Mouse (Mus musculus) spleen, adult 2 months (tissue): ENCODE measurements around the gene Echs1. TPM values are rescaled to one million over a fixed set of nuclear protein-coding genes. Genes with fewer than 3 reads are reported as not detected.

Source experiments
- DNase-seq, 2 experiments: peaks; one replicate each; pipeline versions ENCODE4 v3.0.0 to v3.0.0-alpha.2; 2012 to 2021; ENCODE audit warnings: low spot score in 2 of 2, low read depth in 1 of 2
- H3K27ac ChIP-seq: fragments of 200-500 bp; 2 replicates; pipeline ENCODE4 v1.5.1; 2012; ENCODE audit warnings: low read length, inconsistent platforms; ENCODE audit not compliant: insufficient read depth
- H3K27me3 ChIP-seq: fragments of 200-500 bp; 2 replicates; pipeline ENCODE4 v1.6.1; 2012; ENCODE audit warnings: mild to moderate bottlenecking, moderate library complexity, low read length, inconsistent platforms; ENCODE audit not compliant: control insufficient read depth, insufficient read depth
- H3K36me3 ChIP-seq: fragments of 200-500 bp; 2 replicates; pipeline ENCODE4 v1.6.1; 2012; ENCODE audit warnings: mild to moderate bottlenecking, low read length, inconsistent platforms; ENCODE audit not compliant: control insufficient read depth, insufficient read depth
- H3K4me1 ChIP-seq: fragments of 200-500 bp; 2 replicates; pipeline ENCODE4 v1.6.1; 2011; ENCODE audit warnings: inconsistent platforms; ENCODE audit not compliant: control insufficient read depth, insufficient read depth, insufficient read length
- H3K4me3 ChIP-seq: fragments of 200-500 bp; 2 replicates; pipeline ENCODE4 v1.5.1; 2011; ENCODE audit warnings: mild to moderate bottlenecking, inconsistent platforms; ENCODE audit not compliant: insufficient read depth, insufficient read length; ENCODE audit errors: extremely low read depth
- CTCF ChIP-seq: fragments of 200-500 bp; IDR thresholded peaks from 2 replicates; pipeline ENCODE4 v1.5.1; 2011; ENCODE audit warnings: mild to moderate bottlenecking, inconsistent platforms; ENCODE audit not compliant: insufficient read depth, insufficient read length, insufficient replicate concordance; ENCODE audit errors: extremely low read depth
- POLR2A ChIP-seq: fragments of 200-500 bp; IDR thresholded peaks from 2 replicates; pipeline ENCODE4 v1.6.1; 2011; ENCODE audit warnings: low read depth, low read length, inconsistent platforms
- WGBS: fragments of 180-500 bp; shearing (Covaris S2); methylation state at CpG from one replicate; pipeline ENCODE4 v1.1.7; 2018; 5-methylcytosine and 5-hydroxymethylcytosine counted together
- polyA plus RNA-seq: library from polyadenylated mRNA; depleted of rRNA; stranded (reverse); fragments of >200 nt; gene quantifications from 2 replicates; pipeline ENCODE4 v1.2.3, GENCODE M21; 2012; rRNA removed

The Echs1 gene
- 24.5 and 29.5 TPM in 2 replicates for polyA plus RNA-seq

DNA sequence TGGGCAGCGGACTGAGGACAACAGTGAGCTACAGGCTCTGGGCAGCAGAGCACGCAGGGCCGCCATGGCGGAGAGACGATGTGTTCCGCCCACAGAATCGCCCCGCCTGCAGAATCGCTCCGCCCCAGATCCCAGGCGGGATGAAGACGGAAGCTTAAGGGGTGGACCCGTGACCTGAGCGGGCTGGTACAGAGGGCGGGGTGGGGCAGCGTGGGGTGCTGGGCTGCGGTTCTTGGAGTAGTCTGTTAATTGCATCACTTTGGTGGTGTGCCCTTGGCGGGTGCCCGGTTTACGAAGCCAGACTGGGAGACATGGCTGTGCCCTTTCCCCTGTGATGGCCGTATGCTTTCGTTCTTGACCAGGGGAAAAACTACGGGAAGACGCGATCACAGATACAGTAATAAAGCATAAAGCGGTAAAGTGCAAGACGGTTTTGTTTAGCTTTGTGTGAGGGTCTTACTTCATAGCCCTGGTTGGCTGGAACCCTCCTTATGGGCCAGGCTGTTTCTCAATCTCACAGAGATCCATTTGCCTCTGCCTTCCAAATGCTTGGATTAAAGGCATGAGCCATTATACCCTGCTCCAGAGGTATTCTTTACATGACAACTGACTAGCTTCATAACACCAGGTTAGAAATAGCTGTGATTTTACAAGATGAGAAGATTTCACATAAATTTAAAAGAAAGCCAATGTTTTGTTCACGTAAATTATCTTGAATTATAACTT lies at the start of gene Echs1:
Echs1 (minus strand) TSS at position 148 of the 726 bp plus-strand sequence.
- Histone ChIP-seq H3K4me1 (peaks cover 8% of the 10 kb centered on the region; the same call in 1 of the 2 replicates), H3K27ac (peak within 1 kb of the TSS; percentile 61), H3K36me3 (peaks cover 6% of the 10 kb centered on the region; the same call in 1 of the 2 replicates), H3K27me3 (no peaks in the 10 kb centered on the region), H3K4me3 (peak within 1 kb of the TSS; percentile 80)
- peak; percentile 75 to 88 for DNase-seq
- WGBS: 3% methylated on average over 28 of the region's 28 CpGs
- TF ChIP-seq POLR2A (peak; percentile 64; the same call in 1 of the 2 replicates), CTCF (no peak)

DNA sequence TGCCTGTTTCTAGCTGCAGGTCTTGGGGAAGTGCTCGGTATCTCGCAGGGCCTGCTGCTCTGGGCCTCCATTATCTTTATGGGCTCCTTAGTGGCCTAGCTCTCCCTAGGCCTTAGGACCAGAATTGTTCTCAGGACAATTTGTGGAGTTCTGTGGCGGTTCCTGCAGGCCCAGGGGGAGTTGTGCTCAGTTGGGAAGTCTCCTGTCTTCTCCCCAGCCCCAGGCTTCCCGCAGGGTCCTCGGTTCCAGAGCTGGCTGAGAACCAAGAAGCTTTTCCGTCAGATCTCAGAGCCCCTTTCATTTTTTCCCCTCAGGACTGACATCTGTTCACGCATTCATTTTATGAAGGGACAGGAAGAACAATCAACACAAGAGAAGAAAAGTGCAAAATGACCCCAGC lies 48.4 kb upstream of the Echs1 start, which contains the start of gene Olfr522:
Olfr522 (minus strand) TSS at position 101 of the 400 bp plus-strand sequence.
- H3K4me3 ChIP-seq: no peak within 1 kb of the TSS
- WGBS: 77% methylated on average over 7 of the region's 7 CpGs
- H3K27me3 ChIP-seq: no peaks in the 10 kb centered on the region
- no peaks in the 10 kb centered on the region for H3K36me3 ChIP-seq
- no peak within 1 kb of the TSS for H3K27ac ChIP-seq
- TF ChIP-seq POLR2A (no peak), CTCF (no peak)
- H3K4me1 ChIP-seq: no peaks in the 10 kb centered on the region
- DNase-seq: no peak

DNA sequence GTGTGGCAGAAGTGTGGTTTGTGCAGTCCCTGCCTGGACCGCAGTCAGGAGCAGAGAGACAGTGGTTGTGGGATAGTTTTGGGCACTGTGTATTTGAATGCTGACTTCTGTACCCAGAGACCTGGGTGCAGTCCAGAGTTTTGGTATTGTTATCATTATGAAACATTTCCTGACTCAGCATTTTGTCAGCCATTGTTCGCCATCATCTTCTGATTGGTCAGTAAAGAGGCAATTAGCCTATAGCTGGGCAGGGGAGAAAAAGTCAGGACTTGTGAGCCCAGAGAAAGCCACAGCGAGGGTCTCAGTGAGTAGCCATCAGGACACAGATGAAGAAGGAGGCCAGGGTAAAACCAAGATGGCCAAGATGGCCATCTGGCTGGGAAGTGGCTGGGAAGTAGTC lies 44.1 kb upstream of the Echs1 start:
- no peak overlapping the region for H3K27ac ChIP-seq
- no peaks in the 10 kb centered on the region for H3K4me1 ChIP-seq
- no peak overlapping the region for H3K4me3 ChIP-seq
- 73% methylated on average over 3 of the region's 3 CpGs for WGBS
- DNase-seq: no peak
- H3K36me3 ChIP-seq: no peaks in the 10 kb centered on the region
- TF ChIP-seq CTCF: no peak
- no peak for TF ChIP-seq POLR2A
- no peaks in the 10 kb centered on the region for H3K27me3 ChIP-seq

DNA sequence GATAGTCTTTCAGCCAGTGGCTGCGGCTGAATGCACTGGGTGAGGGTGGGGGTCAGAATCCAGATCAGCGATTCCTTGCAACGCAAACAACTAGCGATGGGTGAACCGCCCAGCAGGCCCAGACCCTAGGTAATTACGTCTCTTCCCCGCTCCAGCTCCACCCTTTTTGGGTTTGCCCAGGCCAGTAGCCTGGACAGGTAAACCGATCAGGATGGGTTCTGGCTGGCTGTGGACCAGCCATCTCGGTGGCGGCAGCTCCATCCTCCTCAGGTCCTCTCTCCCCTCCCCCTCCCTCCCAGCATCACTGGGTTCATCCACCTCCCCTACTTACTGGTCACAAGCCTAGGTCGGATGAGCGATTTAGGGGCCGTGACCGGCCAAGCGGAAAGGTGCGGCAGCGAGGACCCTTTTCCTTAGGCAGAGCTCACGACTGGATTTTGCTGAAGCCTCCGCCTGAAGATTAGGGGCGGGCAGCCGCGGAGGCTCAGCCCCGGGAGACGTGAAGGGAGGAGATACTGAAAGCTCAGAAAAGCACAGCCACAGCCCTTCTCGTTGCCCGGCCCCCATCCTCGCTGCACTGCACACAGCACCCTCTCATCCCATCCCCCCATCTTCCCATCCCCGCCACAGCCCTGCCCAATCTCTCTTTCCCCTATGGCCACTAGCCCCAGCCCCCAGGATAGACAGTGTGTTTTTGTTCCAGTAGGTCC lies 38.1 kb upstream of the Echs1 start, which contains the start of gene Sprn:
Sprn (minus strand) TSS at position 660 of the 710 bp plus-strand sequence.
- no peak within 1 kb of the TSS for H3K27ac ChIP-seq
- TF ChIP-seq CTCF (no peak), POLR2A (no peak)
- no peaks in the 10 kb centered on the region for H3K4me1 ChIP-seq
- H3K36me3 ChIP-seq: peaks cover 2% of the 10 kb centered on the region; the same call in 1 of the 2 replicates
- DNase-seq: no peak
- H3K4me3 ChIP-seq: no peak within 1 kb of the TSS
- peaks cover 8% of the 10 kb centered on the region; the same call in 1 of the 2 replicates for H3K27me3 ChIP-seq
- 18% methylated on average over 28 of the region's 28 CpGs for WGBS

DNA sequence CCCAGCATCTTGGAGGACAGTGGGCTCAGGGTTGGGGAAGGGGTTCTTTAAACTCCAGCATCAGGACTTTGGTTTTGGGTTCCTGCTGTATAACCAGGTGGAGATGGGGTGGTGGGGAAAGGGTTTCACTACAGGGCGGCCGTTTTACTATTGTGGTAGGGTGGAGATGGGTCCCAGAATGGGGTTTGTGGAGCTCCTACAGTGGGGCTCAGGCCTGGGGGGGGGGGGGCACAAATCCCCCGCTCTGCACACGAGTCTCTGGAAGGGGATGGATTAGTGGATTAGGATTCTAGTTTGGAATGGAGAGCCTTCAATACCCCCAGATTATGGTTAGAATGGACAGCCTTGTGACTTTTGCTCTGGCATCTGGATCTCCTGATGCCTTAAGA lies 37.5 kb upstream of the Echs1 start:
- H3K27ac ChIP-seq: no peak overlapping the region
- TF ChIP-seq POLR2A: no peak
- TF ChIP-seq CTCF: no peak
- H3K36me3 ChIP-seq: peaks cover 2% of the 10 kb centered on the region; the same call in 1 of the 2 replicates
- WGBS: 34% methylated on average over 4 of the region's 4 CpGs
- no peak overlapping the region for H3K4me3 ChIP-seq
- no peak for DNase-seq
- H3K4me1 ChIP-seq: no peaks in the 10 kb centered on the region
- H3K27me3 ChIP-seq: peaks cover 8% of the 10 kb centered on the region; the same call in 1 of the 2 replicates

DNA sequence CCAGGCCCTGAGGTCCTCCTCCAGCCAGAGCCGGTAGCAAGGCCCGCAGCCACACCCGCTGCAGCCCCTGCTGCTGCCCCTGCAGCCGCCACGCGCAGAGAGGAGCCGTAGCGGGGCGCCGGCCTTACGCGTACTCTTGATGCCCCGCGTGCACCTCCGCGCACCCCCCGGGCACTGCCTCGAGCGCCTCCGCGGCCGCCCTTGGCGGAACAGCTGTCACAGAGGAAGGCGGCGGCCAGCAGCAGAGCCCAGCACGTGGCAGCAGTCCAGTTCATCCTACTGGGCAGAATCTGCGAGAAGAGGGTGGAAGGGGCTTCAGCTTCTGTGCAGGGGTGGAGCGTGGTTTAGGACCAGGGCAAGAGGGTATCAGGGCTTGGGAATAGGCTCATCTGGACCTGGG lies 37.1 kb upstream of the Echs1 start:
- no peak overlapping the region for H3K4me3 ChIP-seq
- H3K4me1 ChIP-seq: no peaks in the 10 kb centered on the region
- no peak for DNase-seq
- H3K27me3 ChIP-seq: peaks cover 8% of the 10 kb centered on the region; the same call in 1 of the 2 replicates
- peaks cover 2% of the 10 kb centered on the region; the same call in 1 of the 2 replicates for H3K36me3 ChIP-seq
- H3K27ac ChIP-seq: no peak overlapping the region
- TF ChIP-seq POLR2A: no peak
- TF ChIP-seq CTCF: no peak
- 9% methylated on average over 28 of the region's 28 CpGs for WGBS
